Mouse (Mus musculus) midbrain, embryonic 14.5 days (tissue): Measurements from ENCODE around the gene Card19. TPM values are rescaled to one million over a fixed set of nuclear protein-coding genes. Genes with fewer than 3 reads are reported as not detected.

Source experiments
- ATAC-seq: fragments of 200-750 bp; cut with Nextera tagmentation; 2 replicates; pipeline ENCODE4 v1.8.0; 2017; ENCODE audit warnings: moderate number of reproducible peaks, moderate library complexity; ENCODE audit not compliant: low FRiP score, low TSS enrichment
- DNase-seq: peaks from one replicate; pipeline ENCODE4 v3.0.0-alpha.2; 2015
- H3K27ac ChIP-seq: fragments of 300-500 bp; sonication (generic); replicated peaks from 2 replicates; pipeline ENCODE4 v1.5.1; 2014; ENCODE audit warnings: mild to moderate bottlenecking, low read depth, low read length, moderate library complexity
- H3K27me3 ChIP-seq: fragments of 300-500 bp; sonication (generic); 2 replicates; pipeline ENCODE4 v1.6.1; 2014; ENCODE audit warnings: low read length, control low read depth, mixed read lengths; ENCODE audit not compliant: control insufficient read depth, insufficient read depth
- H3K36me3 ChIP-seq: fragments of 300-500 bp; sonication (generic); 2 replicates; pipeline ENCODE4 v1.6.1; 2014; ENCODE audit warnings: low read length, control low read depth; ENCODE audit not compliant: control insufficient read depth, insufficient read depth
- H3K4me1 ChIP-seq: fragments of 300-500 bp; sonication (generic); 2 replicates; pipeline ENCODE4 v1.6.1; 2014; ENCODE audit warnings: mild to moderate bottlenecking, antibody characterized with exemption, low read length, control low read depth; ENCODE audit not compliant: control insufficient read depth, insufficient read depth
- H3K4me2 ChIP-seq: fragments of 300-500 bp; sonication (generic); 2 replicates; pipeline ENCODE4 v1.6.1; 2014; ENCODE audit warnings: mild to moderate bottlenecking, low read length, moderate library complexity
- H3K4me3 ChIP-seq: fragments of 300-500 bp; sonication (generic); replicated peaks from 2 replicates; pipeline ENCODE4 v1.5.1; 2014; ENCODE audit warnings: low read depth, low read length
- H3K9ac ChIP-seq: fragments of 300-500 bp; sonication (generic); replicated peaks from 2 replicates; pipeline ENCODE4 v1.6.1; 2014; ENCODE audit warnings: mild to moderate bottlenecking, low read length, moderate library complexity
- H3K9me3 ChIP-seq: fragments of 300-500 bp; sonication (generic); 2 replicates; pipeline ENCODE4 v1.6.1; 2016; ENCODE audit warnings: low read length, control low read depth, mixed read lengths; ENCODE audit not compliant: control insufficient read depth
- WGBS: fragments of 180-500 bp; shearing (Covaris S2); extraction: QIAGEN DNeasy Blood & Tissue Kit; methylation state at CpG from one replicate; pipeline ENCODE4 v1.1.7; 2014; 5-methylcytosine and 5-hydroxymethylcytosine counted together
- polyA plus RNA-seq: library from polyadenylated mRNA; unstranded; fragments of >200 nt; fragmentation: Nextera tagmentation; extraction: Ambion mirVana; gene quantifications from 2 replicates; pipeline ENCODE4 v1.2.1, GENCODE M21; 2014

Gene Card19
- polyA plus RNA-seq, 1 experiment from 2014 or later = 20.6 TPM

DNA sequence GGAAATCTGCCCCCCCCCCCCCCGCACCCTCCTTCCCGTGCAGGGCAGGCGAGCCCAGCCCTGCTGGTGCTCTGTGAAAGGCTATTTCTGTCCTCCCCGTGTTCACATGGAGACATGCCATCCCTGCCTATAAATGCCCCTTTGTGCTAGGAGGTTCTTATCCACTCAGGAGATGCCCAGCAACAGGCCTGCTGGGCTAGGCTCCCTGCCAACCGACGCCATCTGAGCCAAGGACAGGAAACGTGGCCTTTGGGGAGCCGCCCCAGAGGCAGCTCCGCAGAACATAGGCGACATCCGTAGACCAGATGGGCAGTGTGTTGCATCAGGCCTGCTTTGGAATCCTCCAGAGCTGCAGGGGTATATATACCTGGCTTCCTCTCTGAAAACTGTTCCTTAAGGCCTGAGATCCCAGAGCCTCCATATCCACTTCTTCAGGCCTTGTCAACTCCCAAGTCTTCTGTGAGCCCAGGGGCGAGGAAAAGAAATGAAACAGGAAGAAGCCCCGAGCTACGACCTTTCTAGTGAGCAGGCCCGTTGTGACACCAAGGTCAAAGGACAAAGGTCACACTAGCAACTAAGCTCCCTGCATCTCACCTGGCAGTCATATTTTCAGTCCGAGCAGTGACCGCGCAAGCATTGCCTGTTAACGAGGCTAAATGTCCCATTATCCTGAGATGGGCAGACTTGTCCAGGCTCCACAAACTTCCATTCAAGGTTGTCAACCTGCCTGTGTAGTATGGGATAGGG is 36.8 kb downstream of the Card19 start:
- 0 out of 2 replicates have a peak overlapping the region, but pooled peaks have one; percentile 30 for H3K9ac ChIP-seq
- peak; percentile 64 for ATAC-seq
- no peaks in the 10 kb centered on the region for H3K27me3 ChIP-seq
- WGBS = 72% methylated on average over 19 of the region's 19 CpGs
- H3K9me3 ChIP-seq = no peaks in the 10 kb centered on the region
- H3K4me1 ChIP-seq = 0 out of 2 replicates have a peak, but pooled peaks cover 5% of the 10 kb centered on the region
- DNase-seq = peak; percentile 77
- H3K4me2 ChIP-seq = no peak overlapping the region
- no peak overlapping the region for H3K4me3 ChIP-seq
- no peaks in the 10 kb centered on the region for H3K36me3 ChIP-seq
- no peak overlapping the region; the same call in 1 of the 2 replicates for H3K27ac ChIP-seq

DNA sequence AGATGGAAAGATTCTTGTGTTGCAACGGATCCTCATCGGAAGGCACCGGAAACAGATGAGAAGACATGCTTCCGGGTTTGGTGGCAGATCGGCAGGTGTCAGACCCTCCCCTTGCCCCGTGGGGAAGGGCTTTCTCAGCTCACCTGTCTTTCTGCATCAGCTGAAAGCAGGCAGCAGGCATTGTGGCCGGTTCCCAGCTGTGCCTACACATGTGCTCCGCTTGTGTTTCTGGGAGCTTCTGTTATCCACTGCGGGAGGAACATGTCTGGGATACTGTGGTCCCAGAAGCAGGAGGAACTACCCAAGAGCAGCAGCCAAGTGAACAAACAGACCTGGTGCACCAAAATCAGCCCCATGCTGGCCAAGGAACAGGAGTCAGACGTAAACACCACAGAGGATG is 40.3 kb downstream of the Card19 start:
- no peak for DNase-seq
- 81% methylated on average over 10 of the region's 10 CpGs for WGBS
- no peak for ATAC-seq

DNA sequence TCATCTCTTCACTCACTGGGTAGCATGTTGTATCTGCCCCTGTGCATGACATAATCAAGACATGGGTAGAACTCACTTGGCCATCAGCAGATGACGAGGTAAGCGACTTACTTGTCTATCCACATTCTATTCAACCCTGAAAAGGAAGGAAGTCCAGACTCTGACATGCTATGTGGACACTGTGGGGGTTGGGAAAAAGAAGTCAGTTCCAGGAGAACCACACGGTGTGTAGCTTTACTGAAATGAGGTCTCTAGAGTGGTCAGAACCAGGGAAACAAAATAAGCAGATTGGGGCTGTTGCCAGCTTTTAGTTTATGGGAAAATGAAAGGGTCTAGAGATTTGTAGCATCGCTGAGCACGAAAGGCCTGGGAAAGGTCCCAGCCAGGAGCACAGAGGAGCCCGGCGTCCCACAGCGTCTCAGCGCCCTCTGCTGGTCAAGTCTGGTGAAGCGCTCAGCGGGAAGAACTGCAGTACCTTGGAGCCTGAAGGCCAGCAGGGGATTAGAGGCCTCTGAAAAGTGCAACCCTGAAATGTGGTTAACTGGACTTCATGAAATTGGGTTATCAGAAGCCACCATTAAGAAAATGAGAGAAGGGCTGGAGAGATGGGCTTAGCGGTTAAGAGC is 42.8 kb downstream of the Card19 start:
- Histone ChIP-seq H3K4me2 (no peak overlapping the region), H3K9me3 (no peaks in the 10 kb centered on the region), H3K4me1 (no peaks in the 10 kb centered on the region), H3K9ac (no peak overlapping the region), H3K27me3 (no peaks in the 10 kb centered on the region), H3K27ac (no peak overlapping the region), H3K4me3 (no peak overlapping the region), H3K36me3 (no peaks in the 10 kb centered on the region)
- DNase-seq = peak; percentile 93
- WGBS = 6% methylated on average over 12 of the region's 12 CpGs
- peak; percentile 68; the same call in 1 of the 2 replicates for ATAC-seq

More for the DNA sequence above, 40.3 kb downstream of the Card19 start:
- H3K27me3 ChIP-seq = no peaks in the 10 kb centered on the region
- H3K4me3 ChIP-seq = no peak overlapping the region
- no peaks in the 10 kb centered on the region for H3K36me3 ChIP-seq
- H3K4me1 ChIP-seq = 0 out of 2 replicates have a peak, but pooled peaks cover 5% of the 10 kb centered on the region
- H3K9ac ChIP-seq = no peak overlapping the region
- H3K9me3 ChIP-seq = no peaks in the 10 kb centered on the region
- H3K27ac ChIP-seq = no peak overlapping the region
- H3K4me2 ChIP-seq = no peak overlapping the region

DNA sequence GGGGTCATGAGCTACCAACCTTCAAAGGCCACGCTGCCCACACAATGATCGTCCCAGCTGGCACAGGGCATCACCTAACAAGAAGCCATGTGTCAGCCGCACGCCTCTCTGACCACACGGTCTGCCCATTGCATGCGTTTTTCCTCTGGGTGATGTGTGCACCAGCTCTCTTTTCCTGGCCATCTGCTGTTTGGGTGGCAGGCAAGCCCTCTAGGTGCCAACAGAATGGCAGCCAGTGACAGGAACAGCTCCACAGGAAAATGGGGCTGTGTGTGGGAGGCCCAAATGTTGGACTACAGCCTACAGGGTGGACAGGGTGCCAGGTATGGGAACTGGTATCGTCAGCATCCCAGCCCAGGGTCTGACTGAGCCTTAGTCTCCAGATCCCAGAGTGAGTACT is 43.5 kb downstream of the Card19 start:
- H3K9ac ChIP-seq = no peak overlapping the region
- no peaks in the 10 kb centered on the region for H3K27me3 ChIP-seq
- no peak overlapping the region for H3K4me3 ChIP-seq
- no peak overlapping the region for H3K27ac ChIP-seq
- 89% methylated on average over 7 of the region's 7 CpGs for WGBS
- ATAC-seq = no peak
- H3K9me3 ChIP-seq = no peaks in the 10 kb centered on the region
- H3K36me3 ChIP-seq = no peaks in the 10 kb centered on the region
- DNase-seq = no peak
- H3K4me1 ChIP-seq = no peaks in the 10 kb centered on the region
- H3K4me2 ChIP-seq = no peak overlapping the region

DNA sequence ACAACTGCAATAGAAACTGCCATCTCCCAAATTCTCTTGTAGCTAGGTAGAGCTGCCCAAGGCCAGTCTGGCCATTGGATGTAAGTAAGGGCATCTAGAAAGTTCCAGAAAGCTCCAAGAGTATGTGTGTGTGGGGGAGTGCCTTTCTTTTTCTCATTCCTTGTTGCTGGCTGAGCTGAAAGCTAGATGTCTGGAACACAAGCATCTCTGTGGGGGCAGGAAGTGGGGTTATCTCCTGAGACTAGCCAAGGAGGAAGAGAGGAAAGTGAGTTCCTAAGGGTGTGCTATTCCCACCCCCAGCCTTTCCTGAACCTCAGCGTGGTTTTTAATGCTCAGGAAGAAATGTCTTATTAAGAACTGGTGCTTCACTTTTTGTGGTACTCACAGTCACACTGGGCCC is 44.1 kb downstream of the Card19 start:
- Histone ChIP-seq H3K36me3 (no peaks in the 10 kb centered on the region), H3K4me2 (no peak overlapping the region), H3K9me3 (no peaks in the 10 kb centered on the region), H3K4me3 (no peak overlapping the region), H3K27ac (no peak overlapping the region), H3K4me1 (no peaks in the 10 kb centered on the region), H3K27me3 (no peaks in the 10 kb centered on the region), H3K9ac (no peak overlapping the region)
- ATAC-seq (no peak), DNase-seq (no peak)
- 79% methylated on average over 1 of the region's 1 CpGs for WGBS

DNA sequence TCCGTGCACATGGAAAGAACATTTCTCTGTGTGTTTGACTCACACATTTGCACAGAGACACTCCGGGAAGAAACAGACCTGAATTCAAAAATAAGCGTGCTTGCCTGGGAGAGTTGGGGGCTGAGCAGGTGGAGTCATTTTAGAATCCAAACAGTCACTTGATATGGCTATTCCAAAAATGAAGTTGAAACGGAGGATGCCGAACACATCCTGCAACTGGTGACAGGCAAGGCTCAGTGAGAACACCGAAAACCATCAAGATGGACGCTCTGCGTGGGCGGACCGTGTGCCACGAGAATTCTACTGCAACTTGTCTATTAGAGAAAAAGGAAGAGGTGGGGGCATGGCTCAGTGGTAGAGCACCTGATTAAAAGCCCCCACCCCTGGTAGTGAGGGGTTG is 45.2 kb downstream of the Card19 start:
- Histone ChIP-seq H3K27ac (no peak overlapping the region), H3K9ac (no peak overlapping the region), H3K36me3 (no peaks in the 10 kb centered on the region), H3K27me3 (no peaks in the 10 kb centered on the region), H3K4me2 (no peak overlapping the region), H3K4me3 (no peak overlapping the region), H3K4me1 (no peaks in the 10 kb centered on the region), H3K9me3 (no peaks in the 10 kb centered on the region)
- DNase-seq = no peak
- WGBS = 94% methylated on average over 11 of the region's 11 CpGs
- no peak for ATAC-seq

DNA sequence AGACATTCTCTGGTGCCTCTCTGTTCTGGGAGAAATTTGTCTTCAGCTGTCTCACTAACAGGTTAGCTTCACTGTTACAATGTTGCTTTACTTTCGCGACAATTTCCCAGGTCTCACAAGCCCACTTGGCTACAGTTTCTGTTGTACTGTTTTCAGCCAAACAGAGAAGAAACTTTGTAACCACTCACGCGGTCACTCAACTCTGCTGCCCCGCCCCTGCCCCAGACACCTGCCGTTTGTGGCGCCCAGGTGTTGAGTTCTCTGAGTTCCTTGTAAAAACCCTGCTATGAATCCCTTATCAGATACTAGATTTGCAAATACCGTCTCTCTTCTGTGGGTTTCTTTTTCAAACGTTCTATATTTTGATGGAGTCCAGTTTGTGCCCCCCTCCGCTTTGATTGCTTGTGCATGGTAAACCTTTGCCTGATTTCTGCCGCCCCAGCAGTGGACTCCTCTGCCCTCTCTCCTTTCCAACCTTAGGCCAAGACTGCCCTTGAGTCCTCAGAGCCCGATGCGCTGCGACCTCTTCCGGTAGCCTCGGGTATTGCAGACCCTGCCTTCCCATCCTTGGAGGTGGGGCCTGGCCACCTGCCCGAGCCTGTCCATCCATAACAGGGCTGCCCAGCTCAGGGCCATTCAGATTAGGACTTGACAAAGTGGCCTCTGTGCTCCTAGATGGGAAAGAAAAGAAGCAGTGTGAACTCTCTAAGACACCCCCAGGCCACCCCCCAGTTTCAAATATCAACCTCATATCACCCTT is 46.2 kb downstream of the Card19 start:
- H3K9me3 ChIP-seq = no peaks in the 10 kb centered on the region
- no peak overlapping the region for H3K4me2 ChIP-seq
- H3K9ac ChIP-seq = no peak overlapping the region
- DNase-seq = peak; percentile 87
- ATAC-seq = peak; percentile 59
- WGBS = 21% methylated on average over 17 of the region's 17 CpGs
- no peak overlapping the region for H3K27ac ChIP-seq
- no peaks in the 10 kb centered on the region for H3K4me1 ChIP-seq
- no peaks in the 10 kb centered on the region for H3K36me3 ChIP-seq
- no peaks in the 10 kb centered on the region for H3K27me3 ChIP-seq
- H3K4me3 ChIP-seq = no peak overlapping the region

DNA sequence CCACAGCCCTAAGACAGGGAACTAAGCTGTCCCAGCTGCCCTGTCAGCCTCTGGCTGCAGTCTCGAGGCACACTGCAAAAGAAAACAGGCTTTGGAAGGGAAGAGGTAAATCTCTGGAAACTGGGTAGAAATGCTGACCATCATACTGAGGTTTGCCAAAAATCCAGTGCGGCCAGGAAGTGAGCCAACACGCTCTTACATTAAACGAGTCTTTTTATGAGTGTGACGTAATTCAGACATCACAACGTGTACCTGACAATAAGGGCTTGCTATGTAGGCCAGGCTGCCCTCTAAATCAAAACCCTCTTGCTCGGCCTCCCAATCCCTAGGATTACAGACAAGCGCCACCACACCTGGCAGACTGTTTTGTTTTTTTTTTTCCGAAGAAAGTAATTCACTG is 48.8 kb downstream of the Card19 start:
- H3K9me3 ChIP-seq = no peaks in the 10 kb centered on the region
- no peak overlapping the region for H3K4me3 ChIP-seq
- H3K4me2 ChIP-seq = no peak overlapping the region
- H3K27me3 ChIP-seq = no peaks in the 10 kb centered on the region
- WGBS = 82% methylated on average over 9 of the region's 9 CpGs
- H3K4me1 ChIP-seq = no peaks in the 10 kb centered on the region
- H3K27ac ChIP-seq = no peak overlapping the region
- ATAC-seq = no peak
- DNase-seq = no peak
- H3K36me3 ChIP-seq = no peaks in the 10 kb centered on the region
- H3K9ac ChIP-seq = no peak overlapping the region
